Mouse (Mus musculus): ENCODE measurements around the gene Epb41l4b. TPM values are rescaled to one million over a fixed set of nuclear protein-coding genes. Genes with fewer than 3 reads are reported as not detected.

Gene Epb41l4b
- polyA plus RNA-seq, 1 experiment from 2014 or later = 1.7 TPM

DNA sequence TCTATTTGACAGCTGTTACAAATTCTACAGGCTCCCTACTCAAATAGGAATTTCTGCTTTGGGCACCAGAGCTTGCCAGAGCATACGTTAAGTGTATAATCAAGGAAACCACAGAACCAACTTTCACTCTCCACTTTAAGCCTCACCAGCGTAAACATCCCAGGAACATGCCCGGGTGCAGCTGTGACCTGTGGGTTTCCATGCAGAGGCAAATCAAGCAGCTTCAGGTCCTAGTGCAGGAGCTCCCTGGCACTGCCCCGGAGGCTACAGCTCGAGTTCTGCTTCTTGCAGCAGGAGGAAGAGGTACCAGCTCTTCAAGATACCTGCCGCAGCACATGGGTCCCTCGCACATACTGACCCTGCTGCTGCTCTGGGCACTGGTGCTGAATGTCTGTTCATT, 74.8 kb downstream of the Epb41l4b start:
- no peak overlapping the region for H3K27ac ChIP-seq (ENCODE audit: low read depth, low read length)
- no peak for ATAC-seq (ENCODE audit: low FRiP score)
- 82% methylated on average over 7 of the region's 7 CpGs for WGBS

DNA sequence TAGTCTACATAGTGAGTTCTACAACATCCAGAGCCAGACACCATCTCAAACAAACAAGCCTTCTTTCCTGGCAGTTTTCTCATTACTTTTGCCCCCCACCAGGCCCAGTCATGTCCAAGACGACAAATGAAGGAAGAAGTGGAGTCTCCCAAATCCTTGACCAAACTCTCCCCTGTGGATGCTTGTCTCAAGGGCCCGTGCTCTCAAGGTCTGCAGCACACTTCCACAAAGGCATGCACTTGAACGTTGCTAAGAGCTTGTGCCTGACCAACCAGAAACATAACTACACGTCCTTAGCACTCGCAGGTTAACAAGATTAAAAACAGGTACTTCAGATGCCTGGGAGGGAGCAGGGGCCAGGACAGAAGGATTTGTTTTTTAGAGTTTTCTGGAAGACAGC, 75.4 kb downstream of the Epb41l4b start:
- DNase-seq (ENCODE audit: low spot score) (no peak), ATAC-seq (ENCODE audit: low FRiP score) (no peak)
- peaks cover 3% of the 10 kb centered on the region; the same call in 1 of the 2 replicates for H3K4me1 ChIP-seq (replicated peaks; ENCODE audit: control insufficient read depth, insufficient read depth, low read length)
- H3K36me3 ChIP-seq (ENCODE audit: control insufficient read depth, insufficient read depth, low read length) = no peaks in the 10 kb centered on the region
- no peaks in the 10 kb centered on the region for H3K27me3 ChIP-seq (ENCODE audit: control insufficient read depth, insufficient read depth, low read length)
- no peak overlapping the region for H3K4me2 ChIP-seq (replicated peaks; ENCODE audit: low read depth, low read length)
- H3K9ac ChIP-seq (ENCODE audit: low read depth, low read length) = no peak overlapping the region
- no peak overlapping the region for H3K27ac ChIP-seq (ENCODE audit: low read depth, low read length)
- H3K4me3 ChIP-seq (ENCODE audit: low read depth, low read length) = no peak overlapping the region
- no peaks in the 10 kb centered on the region for H3K9me3 ChIP-seq (ENCODE audit: control insufficient read depth, low read length)
- 87% methylated on average over 5 of the region's 5 CpGs for WGBS

More for the DNA sequence above, 74.8 kb downstream of the Epb41l4b start:
- no peak overlapping the region for H3K4me2 ChIP-seq (replicated peaks; ENCODE audit: low read depth, low read length)
- DNase-seq (ENCODE audit: low spot score) = no peak
- no peak overlapping the region for H3K9ac ChIP-seq (ENCODE audit: low read depth, low read length)
- H3K4me3 ChIP-seq (ENCODE audit: low read depth, low read length) = no peak overlapping the region
- no peaks in the 10 kb centered on the region for H3K27me3 ChIP-seq (ENCODE audit: control insufficient read depth, insufficient read depth, low read length)
- H3K9me3 ChIP-seq (ENCODE audit: control insufficient read depth, low read length) = no peaks in the 10 kb centered on the region
- H3K36me3 ChIP-seq (ENCODE audit: control insufficient read depth, insufficient read depth, low read length) = no peaks in the 10 kb centered on the region
- peaks cover 3% of the 10 kb centered on the region; the same call in 1 of the 2 replicates for H3K4me1 ChIP-seq (replicated peaks; ENCODE audit: control insufficient read depth, insufficient read depth, low read length)

DNA sequence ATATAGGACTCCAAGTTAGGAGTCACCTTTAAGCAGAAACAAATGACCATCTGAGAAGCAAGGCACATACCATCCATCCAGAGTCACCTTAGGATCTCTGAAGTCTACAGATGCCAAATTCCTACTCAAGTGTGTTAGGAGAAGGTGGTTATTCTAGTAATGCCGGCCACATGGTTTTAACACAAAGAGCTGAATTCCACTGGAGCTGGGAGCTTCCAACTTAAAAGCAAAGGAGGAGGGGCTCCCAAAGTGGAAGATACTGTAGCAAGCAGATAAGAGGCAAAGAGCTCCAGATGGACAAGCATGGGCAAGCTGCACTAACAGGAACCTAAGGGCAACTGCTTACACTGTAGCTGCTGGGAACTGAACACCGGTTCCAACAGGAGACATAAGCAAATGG, 76.3 kb downstream of the Epb41l4b start:
- Histone ChIP-seq H3K36me3 (ENCODE audit: control insufficient read depth, insufficient read depth, low read length) (no peaks in the 10 kb centered on the region), H3K4me1 (replicated peaks; ENCODE audit: control insufficient read depth, insufficient read depth, low read length) (peaks cover 3% of the 10 kb centered on the region; the same call in 1 of the 2 replicates), H3K4me2 (replicated peaks; ENCODE audit: low read depth, low read length) (no peak overlapping the region), H3K9me3 (ENCODE audit: control insufficient read depth, low read length) (no peaks in the 10 kb centered on the region), H3K27ac (ENCODE audit: low read depth, low read length) (no peak overlapping the region), H3K4me3 (ENCODE audit: low read depth, low read length) (no peak overlapping the region), H3K27me3 (ENCODE audit: control insufficient read depth, insufficient read depth, low read length) (no peaks in the 10 kb centered on the region), H3K9ac (ENCODE audit: low read depth, low read length) (no peak overlapping the region)
- WGBS = 81% methylated on average over 2 of the region's 2 CpGs
- ATAC-seq (ENCODE audit: low FRiP score) = no peak
- no peak for DNase-seq (ENCODE audit: low spot score)

DNA sequence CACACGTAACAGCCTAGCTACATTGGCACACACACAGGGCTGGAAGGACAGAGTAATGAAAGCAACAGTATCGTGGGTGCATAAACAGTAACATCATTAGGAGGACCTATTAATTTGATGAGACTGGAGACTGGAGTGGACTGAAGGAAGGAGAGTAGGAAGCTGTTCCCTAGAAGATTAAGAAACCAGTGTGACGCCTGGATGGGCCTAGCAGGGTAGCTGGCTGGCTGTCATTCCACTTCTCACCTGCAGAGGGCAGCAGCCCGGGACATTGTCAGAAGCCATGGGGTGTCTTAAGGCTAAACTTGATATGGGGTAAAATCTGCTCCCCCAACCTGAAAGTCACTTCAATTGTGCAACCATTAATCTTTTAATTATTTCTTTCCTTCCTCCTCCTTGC, 78.0 kb downstream of the Epb41l4b start:
- Histone ChIP-seq H3K9ac (ENCODE audit: low read depth, low read length) (0 out of 2 replicates have a peak overlapping the region, but pooled peaks have one; percentile 19), H3K27me3 (ENCODE audit: control insufficient read depth, insufficient read depth, low read length) (no peaks in the 10 kb centered on the region), H3K4me2 (replicated peaks; ENCODE audit: low read depth, low read length) (no peak overlapping the region), H3K4me3 (ENCODE audit: low read depth, low read length) (no peak overlapping the region), H3K27ac (ENCODE audit: low read depth, low read length) (no peak overlapping the region), H3K9me3 (ENCODE audit: control insufficient read depth, low read length) (no peaks in the 10 kb centered on the region), H3K4me1 (replicated peaks; ENCODE audit: control insufficient read depth, insufficient read depth, low read length) (peaks cover 3% of the 10 kb centered on the region; the same call in 1 of the 2 replicates), H3K36me3 (ENCODE audit: control insufficient read depth, insufficient read depth, low read length) (no peaks in the 10 kb centered on the region)
- DNase-seq (ENCODE audit: low spot score) = peak; percentile 82
- WGBS = 22% methylated on average over 4 of the region's 4 CpGs
- peak; percentile 70; the same call in 1 of the 2 replicates for ATAC-seq (ENCODE audit: low FRiP score)

DNA sequence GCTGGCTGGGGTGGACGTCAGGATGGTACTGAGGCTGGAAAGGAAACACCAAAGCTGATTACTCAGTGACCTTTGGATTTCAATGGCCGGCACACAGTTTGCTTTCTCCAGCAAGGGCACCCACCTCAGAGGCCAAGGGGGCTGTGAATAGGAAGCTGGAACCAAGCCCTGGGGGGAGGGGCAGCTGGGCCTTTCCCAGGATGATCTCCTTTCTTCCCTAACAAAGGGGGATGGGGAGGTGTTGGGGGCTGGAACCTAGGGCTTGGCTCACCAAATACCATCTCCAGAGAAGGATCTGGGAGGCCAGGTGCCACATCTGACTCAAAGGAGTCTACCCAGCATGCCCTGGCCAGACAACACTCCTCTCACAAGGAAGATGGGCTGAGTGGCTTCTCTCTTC, 78.4 kb downstream of the Epb41l4b start:
- H3K4me3 ChIP-seq (ENCODE audit: low read depth, low read length) = no peak overlapping the region
- ATAC-seq (ENCODE audit: low FRiP score) = peak; percentile 40; the same call in 1 of the 2 replicates
- 0 out of 2 replicates have a peak overlapping the region, but pooled peaks have one; percentile 19 for H3K9ac ChIP-seq (ENCODE audit: low read depth, low read length)
- H3K27me3 ChIP-seq (ENCODE audit: control insufficient read depth, insufficient read depth, low read length) = no peaks in the 10 kb centered on the region
- 14% methylated on average over 2 of the region's 2 CpGs for WGBS
- peak; percentile 27 for DNase-seq (ENCODE audit: low spot score)
- no peak overlapping the region for H3K4me2 ChIP-seq (replicated peaks; ENCODE audit: low read depth, low read length)
- H3K36me3 ChIP-seq (ENCODE audit: control insufficient read depth, insufficient read depth, low read length) = no peaks in the 10 kb centered on the region
- no peak overlapping the region for H3K27ac ChIP-seq (ENCODE audit: low read depth, low read length)
- H3K9me3 ChIP-seq (ENCODE audit: control insufficient read depth, low read length) = no peaks in the 10 kb centered on the region
- H3K4me1 ChIP-seq (replicated peaks; ENCODE audit: control insufficient read depth, insufficient read depth, low read length) = peaks cover 3% of the 10 kb centered on the region; the same call in 1 of the 2 replicates

DNA sequence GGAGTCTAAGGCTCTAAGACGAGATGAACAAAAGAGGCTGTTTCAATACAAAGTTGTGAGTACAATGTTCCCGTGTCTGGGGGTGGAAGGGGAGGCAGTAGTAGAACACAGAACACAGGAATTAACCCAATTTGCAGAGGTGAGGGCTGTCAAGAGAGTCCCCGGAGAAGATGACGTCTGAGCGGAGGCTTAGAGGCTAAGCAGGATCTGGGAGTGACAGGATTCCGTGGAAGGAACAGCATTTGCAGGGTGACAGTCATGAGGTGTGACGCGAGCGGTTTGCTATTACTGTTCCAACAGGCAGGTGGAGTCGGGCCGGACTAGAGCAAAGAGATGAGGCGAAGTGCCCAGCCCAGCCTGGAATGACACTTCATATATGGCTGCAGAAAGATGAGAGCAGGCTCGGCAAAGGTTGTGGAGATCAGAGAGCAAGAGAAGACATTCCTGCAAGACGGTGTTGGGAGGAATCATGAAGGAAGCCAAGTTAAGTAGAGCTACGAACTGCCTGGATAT, 82.9 kb downstream of the Epb41l4b start:
- H3K4me3 ChIP-seq (ENCODE audit: low read depth, low read length) = no peak overlapping the region
- H3K4me1 ChIP-seq (replicated peaks; ENCODE audit: control insufficient read depth, insufficient read depth, low read length) = peaks cover 3% of the 10 kb centered on the region; the same call in 1 of the 2 replicates
- DNase-seq (ENCODE audit: low spot score) (no peak), ATAC-seq (ENCODE audit: low FRiP score) (no peak)
- H3K27ac ChIP-seq (ENCODE audit: low read depth, low read length) = no peak overlapping the region
- H3K9ac ChIP-seq (ENCODE audit: low read depth, low read length) = no peak overlapping the region
- 83% methylated on average over 15 of the region's 15 CpGs for WGBS
- no peak overlapping the region for H3K4me2 ChIP-seq (replicated peaks; ENCODE audit: low read depth, low read length)
- H3K9me3 ChIP-seq (ENCODE audit: control insufficient read depth, low read length) = no peaks in the 10 kb centered on the region
- H3K27me3 ChIP-seq (ENCODE audit: control insufficient read depth, insufficient read depth, low read length) = no peaks in the 10 kb centered on the region
- H3K36me3 ChIP-seq (ENCODE audit: control insufficient read depth, insufficient read depth, low read length) = no peaks in the 10 kb centered on the region

DNA sequence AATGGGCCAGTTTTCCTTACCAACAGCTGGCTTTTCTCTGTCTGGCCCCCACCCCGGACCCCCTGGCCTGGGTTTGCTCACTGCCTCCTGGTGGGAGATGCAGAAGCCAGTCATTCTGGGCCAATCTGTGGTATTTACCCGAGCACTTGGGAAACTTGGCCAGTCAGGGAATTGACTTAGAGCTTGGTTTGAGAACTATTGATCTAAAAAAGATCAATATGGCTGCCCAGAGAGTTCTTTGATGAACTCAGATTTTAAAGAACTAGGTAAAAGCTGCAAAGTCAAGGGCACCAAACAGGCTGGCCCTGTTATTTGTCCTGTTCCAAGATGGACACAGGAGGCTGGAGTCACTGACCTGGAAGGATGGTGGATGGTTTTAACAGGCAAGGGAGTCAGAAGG, 84.6 kb downstream of the Epb41l4b start:
- Histone ChIP-seq H3K27ac (ENCODE audit: low read depth, low read length) (no peak overlapping the region), H3K4me1 (replicated peaks; ENCODE audit: control insufficient read depth, insufficient read depth, low read length) (no peaks in the 10 kb centered on the region), H3K27me3 (ENCODE audit: control insufficient read depth, insufficient read depth, low read length) (no peaks in the 10 kb centered on the region), H3K9ac (ENCODE audit: low read depth, low read length) (no peak overlapping the region), H3K4me3 (ENCODE audit: low read depth, low read length) (no peak overlapping the region), H3K4me2 (replicated peaks; ENCODE audit: low read depth, low read length) (no peak overlapping the region), H3K36me3 (ENCODE audit: control insufficient read depth, insufficient read depth, low read length) (no peaks in the 10 kb centered on the region), H3K9me3 (ENCODE audit: control insufficient read depth, low read length) (no peaks in the 10 kb centered on the region)
- WGBS = 71% methylated on average over 2 of the region's 2 CpGs
- DNase-seq (ENCODE audit: low spot score) (no peak), ATAC-seq (ENCODE audit: low FRiP score) (no peak)

DNA sequence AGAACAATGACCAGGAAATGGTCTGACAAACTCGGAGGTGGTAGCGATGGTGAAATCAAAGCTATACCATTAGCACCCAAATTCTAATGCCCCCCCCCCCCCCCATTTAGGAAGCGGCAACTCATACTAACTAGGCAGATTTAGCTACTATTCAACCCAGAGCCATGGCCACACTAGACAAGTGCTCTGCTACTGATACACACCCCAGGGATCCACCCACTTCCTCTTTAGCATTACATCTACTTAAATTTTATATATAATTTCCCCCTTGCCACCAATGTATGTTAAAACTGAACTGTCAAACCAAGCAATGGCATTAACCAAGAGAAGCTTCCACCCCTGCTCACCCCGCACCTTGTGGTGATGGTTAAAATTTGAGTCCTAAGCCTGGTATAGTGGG, 85.6 kb downstream of the Epb41l4b start:
- Histone ChIP-seq H3K36me3 (ENCODE audit: control insufficient read depth, insufficient read depth, low read length) (no peaks in the 10 kb centered on the region), H3K27me3 (ENCODE audit: control insufficient read depth, insufficient read depth, low read length) (no peaks in the 10 kb centered on the region), H3K4me2 (replicated peaks; ENCODE audit: low read depth, low read length) (no peak overlapping the region), H3K9me3 (ENCODE audit: control insufficient read depth, low read length) (no peaks in the 10 kb centered on the region), H3K27ac (ENCODE audit: low read depth, low read length) (no peak overlapping the region), H3K9ac (ENCODE audit: low read depth, low read length) (no peak overlapping the region), H3K4me1 (replicated peaks; ENCODE audit: control insufficient read depth, insufficient read depth, low read length) (no peaks in the 10 kb centered on the region), H3K4me3 (ENCODE audit: low read depth, low read length) (no peak overlapping the region)
- ATAC-seq (ENCODE audit: low FRiP score) (no peak), DNase-seq (ENCODE audit: low spot score) (no peak)
- 94% methylated on average over 4 of the region's 4 CpGs for WGBS

DNA sequence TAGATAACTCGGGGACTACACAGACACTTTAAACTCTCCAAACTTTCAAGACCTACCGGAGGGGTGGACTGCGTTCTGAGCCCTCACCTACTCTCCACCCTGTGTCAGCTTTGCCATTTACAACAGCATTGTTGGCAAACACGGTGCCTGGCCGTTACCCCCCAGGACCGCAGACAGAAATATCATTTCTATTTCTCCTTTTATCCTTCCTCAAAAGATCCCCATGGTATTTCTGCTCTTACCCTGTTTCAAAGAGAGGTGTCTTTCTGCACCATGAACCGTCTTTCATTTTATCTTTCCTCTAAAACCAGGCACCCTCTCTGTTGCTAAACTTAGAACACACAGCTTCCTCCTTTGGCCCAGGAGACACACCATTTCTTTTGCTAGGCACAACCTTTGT, 87.6 kb downstream of the Epb41l4b start:
- H3K9ac ChIP-seq (ENCODE audit: low read depth, low read length) = no peak overlapping the region
- 81% methylated on average over 7 of the region's 7 CpGs for WGBS
- H3K27me3 ChIP-seq (ENCODE audit: control insufficient read depth, insufficient read depth, low read length) = no peaks in the 10 kb centered on the region
- no peaks in the 10 kb centered on the region for H3K4me1 ChIP-seq (replicated peaks; ENCODE audit: control insufficient read depth, insufficient read depth, low read length)
- no peaks in the 10 kb centered on the region for H3K36me3 ChIP-seq (ENCODE audit: control insufficient read depth, insufficient read depth, low read length)
- H3K27ac ChIP-seq (ENCODE audit: low read depth, low read length) = no peak overlapping the region
- no peaks in the 10 kb centered on the region for H3K9me3 ChIP-seq (ENCODE audit: control insufficient read depth, low read length)
- DNase-seq (ENCODE audit: low spot score) = no peak
- no peak for ATAC-seq (ENCODE audit: low FRiP score)
- H3K4me2 ChIP-seq (replicated peaks; ENCODE audit: low read depth, low read length) = no peak overlapping the region
- H3K4me3 ChIP-seq (ENCODE audit: low read depth, low read length) = no peak overlapping the region

Data from hindbrain, embryonic 11.5 days (tissue).